Mouse (Mus musculus): Measurements from ENCODE around the gene Ipo13. TPM values are rescaled to one million over a fixed set of nuclear protein-coding genes. Genes with fewer than 3 reads are reported as not detected.

Gene Ipo13
- 41.3 and 41.7 TPM in 2 replicates for polyA plus RNA-seq (2014; fragmentation: Nextera tagmentation; extraction: Ambion mirVana)

DNA sequence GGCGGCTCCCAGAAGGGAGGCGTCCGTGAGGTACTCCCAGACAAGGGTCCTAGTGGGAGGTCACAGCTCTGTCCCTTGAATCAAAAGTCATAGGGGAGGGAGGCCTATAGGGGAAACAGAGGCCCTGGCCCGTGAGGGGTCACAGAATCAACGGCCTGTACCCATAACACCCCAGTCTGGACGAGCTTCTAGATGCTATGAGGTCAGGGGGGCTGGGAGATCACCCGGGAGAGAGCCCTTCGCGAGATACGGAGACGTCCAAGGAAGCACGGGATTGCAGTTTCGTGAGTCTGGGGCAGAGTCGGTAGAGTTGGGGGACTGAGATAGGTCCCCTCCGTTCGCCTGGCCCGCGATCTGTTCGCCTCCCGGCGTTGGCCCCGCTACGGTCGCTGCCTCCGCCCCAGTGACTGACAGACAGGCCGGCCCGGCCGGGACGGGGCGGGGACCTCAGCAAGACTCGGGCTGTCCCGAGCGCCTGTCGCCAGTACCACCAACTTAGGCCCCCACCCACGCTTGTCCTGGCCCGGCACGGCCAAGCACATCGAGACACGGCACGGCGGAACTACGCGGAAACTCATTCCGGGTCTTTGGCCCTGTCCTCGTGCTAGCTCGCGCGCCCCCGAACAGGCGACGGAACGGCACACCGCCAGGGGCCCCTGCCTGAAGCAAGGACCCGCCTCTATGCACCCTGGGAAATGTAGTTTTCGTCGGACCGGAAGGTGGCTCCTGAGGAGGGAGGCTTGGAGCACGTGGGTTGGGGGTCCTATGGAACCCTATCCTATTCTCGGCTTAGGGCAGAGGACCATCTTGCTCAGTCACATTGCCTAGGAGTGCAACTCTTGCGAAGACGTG is at the start of gene Ipo13:
Ipo13 (minus strand) TSS at position 409 of the 852 bp plus-strand sequence.
- 0% methylated on average over 58 of the region's 61 CpGs for WGBS
- Histone ChIP-seq H3K9me3 (ENCODE audit: control insufficient read depth, low read length) (no peaks in the 10 kb centered on the region), H3K27ac (replicated peaks; ENCODE audit: low read depth, low read length) (peak within 1 kb of the TSS; percentile 59; the same call in 1 of the 2 replicates), H3K9ac (ENCODE audit: low read length) (peak within 1 kb of the TSS; percentile 78), H3K36me3 (ENCODE audit: control insufficient read depth, insufficient read depth, low read length) (peaks cover 7% of the 10 kb centered on the region; the same call in 1 of the 2 replicates), H3K4me3 (ENCODE audit: low read depth, low read length) (peak within 1 kb of the TSS; percentile 81), H3K4me1 (ENCODE audit: control insufficient read depth, insufficient read depth, low read length) (peaks cover 21% of the 10 kb centered on the region), H3K4me2 (ENCODE audit: low read depth, severe bottlenecking) (peak within 1 kb of the TSS; percentile 99), H3K27me3 (ENCODE audit: control insufficient read depth, insufficient read depth, low read length) (no peaks in the 10 kb centered on the region)
- DNase-seq (ENCODE audit: low spot score), result peak; percentile 98
- ATAC-seq (ENCODE audit: insufficient number of reproducible peaks, low FRiP score, low TSS enrichment, low read depth), result peak; percentile 95

GRCm38 (mm10) chr4:117957492-117957891 is 42.7 kb upstream of the Ipo13 start:
- H3K27me3 ChIP-seq (ENCODE audit: control insufficient read depth, insufficient read depth, low read length), result no peaks in the 10 kb centered on the region
- H3K9ac ChIP-seq (ENCODE audit: low read length), result no peak overlapping the region
- H3K4me3 ChIP-seq (ENCODE audit: low read depth, low read length), result no peak overlapping the region
- no peak overlapping the region for H3K4me2 ChIP-seq (ENCODE audit: low read depth, severe bottlenecking)
- no peak for DNase-seq (ENCODE audit: low spot score)
- H3K27ac ChIP-seq (replicated peaks; ENCODE audit: low read depth, low read length), result no peak overlapping the region
- H3K36me3 ChIP-seq (ENCODE audit: control insufficient read depth, insufficient read depth, low read length), result no peaks in the 10 kb centered on the region; the same call in 1 of the 2 replicates
- WGBS, result 58% methylated on average over 4 of the region's 4 CpGs
- H3K4me1 ChIP-seq (ENCODE audit: control insufficient read depth, insufficient read depth, low read length), result no peaks in the 10 kb centered on the region
- no peak for ATAC-seq (ENCODE audit: insufficient number of reproducible peaks, low FRiP score, low TSS enrichment, low read depth)
- peaks cover under 1% of the 10 kb centered on the region; the same call in 1 of the 2 replicates for H3K9me3 ChIP-seq (ENCODE audit: control insufficient read depth, low read length)

- Histone ChIP-seq H3K9ac (ENCODE audit: low read length) (no peak overlapping the region), H3K4me1 (ENCODE audit: control insufficient read depth, insufficient read depth, low read length) (peaks cover 11% of the 10 kb centered on the region), H3K9me3 (ENCODE audit: control insufficient read depth, low read length) (peaks cover 3% of the 10 kb centered on the region; the same call in 1 of the 2 replicates), H3K27me3 (ENCODE audit: control insufficient read depth, insufficient read depth, low read length) (no peaks in the 10 kb centered on the region), H3K4me3 (ENCODE audit: low read depth, low read length) (no peak overlapping the region), H3K36me3 (ENCODE audit: control insufficient read depth, insufficient read depth, low read length) (peaks cover 2% of the 10 kb centered on the region; the same call in 1 of the 2 replicates), H3K27ac (replicated peaks; ENCODE audit: low read depth, low read length) (no peak overlapping the region), H3K4me2 (ENCODE audit: low read depth, severe bottlenecking) (no peak overlapping the region)
- ATAC-seq (ENCODE audit: insufficient number of reproducible peaks, low FRiP score, low TSS enrichment, low read depth) (no peak), DNase-seq (ENCODE audit: low spot score) (no peak)
- WGBS, result 85% methylated on average over 7 of the region's 7 CpGs
Observed at GRCm38 (mm10) chr4:117947493-117947892, 32.7 kb upstream of the Ipo13 start.

- H3K27ac ChIP-seq (replicated peaks; ENCODE audit: low read depth, low read length), result no peak overlapping the region
- WGBS, result 83% methylated on average over 11 of the region's 11 CpGs
- ATAC-seq (ENCODE audit: insufficient number of reproducible peaks, low FRiP score, low TSS enrichment, low read depth) (no peak), DNase-seq (ENCODE audit: low spot score) (no peak)
- no peak overlapping the region for H3K9ac ChIP-seq (ENCODE audit: low read length)
- peaks cover 11% of the 10 kb centered on the region for H3K4me1 ChIP-seq (ENCODE audit: control insufficient read depth, insufficient read depth, low read length)
- no peaks in the 10 kb centered on the region for H3K36me3 ChIP-seq (ENCODE audit: control insufficient read depth, insufficient read depth, low read length)
- H3K27me3 ChIP-seq (ENCODE audit: control insufficient read depth, insufficient read depth, low read length), result no peaks in the 10 kb centered on the region
- no peaks in the 10 kb centered on the region for H3K9me3 ChIP-seq (ENCODE audit: control insufficient read depth, low read length)
- H3K4me3 ChIP-seq (ENCODE audit: low read depth, low read length), result no peak overlapping the region
- H3K4me2 ChIP-seq (ENCODE audit: low read depth, severe bottlenecking), result no peak overlapping the region
Observed at GRCm38 (mm10) chr4:117946639-117947305, 32.0 kb upstream of the Ipo13 start.

DNA sequence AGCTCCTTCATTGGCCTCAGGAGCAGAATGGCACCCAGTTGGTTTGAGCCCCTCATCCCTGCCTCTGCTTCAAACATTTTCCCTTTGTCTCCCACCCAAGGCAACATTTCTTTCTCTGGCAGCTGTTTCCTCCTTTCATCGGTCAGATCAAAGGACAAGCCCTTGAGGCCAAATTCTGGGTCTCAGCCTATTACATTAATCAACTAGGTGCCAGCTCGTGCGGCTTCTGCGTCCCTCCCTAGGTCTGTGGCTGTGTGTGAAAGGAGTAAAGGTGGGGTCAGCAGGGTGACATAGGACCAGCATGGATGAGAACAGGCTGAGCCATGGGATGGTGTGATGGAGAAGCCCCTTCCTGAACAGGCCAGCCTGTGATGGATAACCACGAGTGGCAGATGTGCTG is 28.5 kb upstream of the Ipo13 start:
- Histone ChIP-seq H3K9ac (ENCODE audit: low read length) (peak overlapping the region; percentile 27; the same call in 1 of the 2 replicates), H3K9me3 (ENCODE audit: control insufficient read depth, low read length) (no peaks in the 10 kb centered on the region), H3K36me3 (ENCODE audit: control insufficient read depth, insufficient read depth, low read length) (no peaks in the 10 kb centered on the region), H3K4me3 (ENCODE audit: low read depth, low read length) (no peak overlapping the region), H3K4me2 (ENCODE audit: low read depth, severe bottlenecking) (no peak overlapping the region), H3K4me1 (ENCODE audit: control insufficient read depth, insufficient read depth, low read length) (peaks cover 11% of the 10 kb centered on the region), H3K27ac (replicated peaks; ENCODE audit: low read depth, low read length) (no peak overlapping the region; the same call in 1 of the 2 replicates), H3K27me3 (ENCODE audit: control insufficient read depth, insufficient read depth, low read length) (no peaks in the 10 kb centered on the region)
- DNase-seq (ENCODE audit: low spot score), result peak; percentile 26
- ATAC-seq (ENCODE audit: insufficient number of reproducible peaks, low FRiP score, low TSS enrichment, low read depth), result no peak
- WGBS, result 10% methylated on average over 5 of the region's 5 CpGs

GRCm38 (mm10) chr4:117936964-117937363 is 22.2 kb upstream of the Ipo13 start:
- 96% methylated on average over 5 of the region's 5 CpGs for WGBS
- no peak overlapping the region for H3K9ac ChIP-seq (ENCODE audit: low read length)

GRCm38 (mm10) chr4:117934081-117934480 is 19.3 kb upstream of the Ipo13 start:
- WGBS, result 92% methylated on average over 4 of the region's 4 CpGs
- H3K9me3 ChIP-seq (ENCODE audit: control insufficient read depth, low read length), result no peaks in the 10 kb centered on the region
- no peak overlapping the region for H3K27ac ChIP-seq (replicated peaks; ENCODE audit: low read depth, low read length)

More at GRCm38 (mm10) chr4:117936964-117937363, 22.2 kb upstream of the Ipo13 start:
- no peak overlapping the region for H3K27ac ChIP-seq (replicated peaks; ENCODE audit: low read depth, low read length)
- H3K9me3 ChIP-seq (ENCODE audit: control insufficient read depth, low read length), result no peaks in the 10 kb centered on the region
- H3K4me1 ChIP-seq (ENCODE audit: control insufficient read depth, insufficient read depth, low read length), result no peaks in the 10 kb centered on the region
- ATAC-seq (ENCODE audit: insufficient number of reproducible peaks, low FRiP score, low TSS enrichment, low read depth), result no peak
- H3K4me2 ChIP-seq (ENCODE audit: low read depth, severe bottlenecking), result no peak overlapping the region
- no peak overlapping the region for H3K4me3 ChIP-seq (ENCODE audit: low read depth, low read length)
- DNase-seq (ENCODE audit: low spot score), result no peak
- no peaks in the 10 kb centered on the region for H3K27me3 ChIP-seq (ENCODE audit: control insufficient read depth, insufficient read depth, low read length)
- H3K36me3 ChIP-seq (ENCODE audit: control insufficient read depth, insufficient read depth, low read length), result no peaks in the 10 kb centered on the region

GRCm38 (mm10) chr4:117933248-117933647 is 18.4 kb upstream of the Ipo13 start:
- no peak overlapping the region for H3K4me2 ChIP-seq (ENCODE audit: low read depth, severe bottlenecking)
- H3K4me1 ChIP-seq (ENCODE audit: control insufficient read depth, insufficient read depth, low read length), result peaks cover 5% of the 10 kb centered on the region; the same call in 1 of the 2 replicates
- DNase-seq (ENCODE audit: low spot score) (no peak), ATAC-seq (ENCODE audit: insufficient number of reproducible peaks, low FRiP score, low TSS enrichment, low read depth) (no peak)
- H3K36me3 ChIP-seq (ENCODE audit: control insufficient read depth, insufficient read depth, low read length), result no peaks in the 10 kb centered on the region
- no peaks in the 10 kb centered on the region for H3K27me3 ChIP-seq (ENCODE audit: control insufficient read depth, insufficient read depth, low read length)
- no peak overlapping the region for H3K4me3 ChIP-seq (ENCODE audit: low read depth, low read length)
- H3K9ac ChIP-seq (ENCODE audit: low read length), result no peak overlapping the region
- WGBS, result 87% methylated on average over 5 of the region's 5 CpGs
- no peak overlapping the region for H3K27ac ChIP-seq (replicated peaks; ENCODE audit: low read depth, low read length)
- no peaks in the 10 kb centered on the region for H3K9me3 ChIP-seq (ENCODE audit: control insufficient read depth, low read length)

More at GRCm38 (mm10) chr4:117934081-117934480, 19.3 kb upstream of the Ipo13 start:
- Histone ChIP-seq H3K4me1 (ENCODE audit: control insufficient read depth, insufficient read depth, low read length) (no peaks in the 10 kb centered on the region; the same call in 1 of the 2 replicates), H3K36me3 (ENCODE audit: control insufficient read depth, insufficient read depth, low read length) (no peaks in the 10 kb centered on the region), H3K9ac (ENCODE audit: low read length) (no peak overlapping the region), H3K4me3 (ENCODE audit: low read depth, low read length) (no peak overlapping the region), H3K27me3 (ENCODE audit: control insufficient read depth, insufficient read depth, low read length) (no peaks in the 10 kb centered on the region), H3K4me2 (ENCODE audit: low read depth, severe bottlenecking) (no peak overlapping the region)
- DNase-seq (ENCODE audit: low spot score), result no peak
- no peak for ATAC-seq (ENCODE audit: insufficient number of reproducible peaks, low FRiP score, low TSS enrichment, low read depth)

All from limb, embryonic 11.5 days (tissue).